ENCODE assay signal across 25 mouse cellular contexts in the genomic region with DNA sequence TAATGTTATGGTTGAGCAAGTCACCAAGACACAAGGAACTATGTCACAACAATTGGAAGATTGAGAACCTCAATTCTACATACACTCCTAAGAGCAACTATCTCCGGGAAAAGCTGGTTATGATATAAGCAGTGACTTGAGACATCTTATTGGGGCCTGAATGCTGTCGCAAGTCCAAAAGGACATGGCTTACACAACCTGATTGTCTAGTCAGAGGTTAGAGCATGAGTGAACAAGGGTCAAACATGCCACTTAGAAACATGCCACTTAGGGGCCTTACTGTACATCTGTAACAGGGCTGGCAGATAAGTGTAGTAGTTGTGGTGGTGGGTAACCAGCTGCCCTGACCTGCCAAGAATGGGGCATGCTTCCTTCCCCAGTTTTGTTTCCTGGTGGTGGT.
DNase-seq lines count a peak whose midpoint lies in the region; ATAC-seq and TF ChIP-seq lines count a peak whose summit lies in the region.
"Had no signal": no experiment of that assay in that cellular context is flagged by ENCODE, and none has a peak within 500 bp of the region (broad histone marks: within the 10 kb centered on the region; RNA-seq: fewer than 3 reads in every experiment).

No protein-coding gene starts in this region.

- H3K36me3 ChIP-seq in midbrain, embryonic 11.5 days (ENCODE audit: control insufficient read depth, insufficient read depth, low read length): no peaks in the 10 kb centered on the region
- H3K36me3 ChIP-seq in midbrain, embryonic 10.5 days: no peaks in the 10 kb centered on the region
- no peaks in the 10 kb centered on the region for H3K36me3 ChIP-seq in intestine, postnatal 0 days (ENCODE audit: control insufficient read depth, insufficient read depth)
- H3K36me3 ChIP-seq: embryonic facial prominence, embryonic 10.5 days; embryonic facial prominence, embryonic 12.5 days; forebrain, embryonic 15.5 days; G1E had no signal

- no peaks in the 10 kb centered on the region for H3K9me3 ChIP-seq in midbrain, embryonic 11.5 days (ENCODE audit: control insufficient read depth, low read length)
- H3K9me3 ChIP-seq in midbrain, embryonic 10.5 days (replicated peaks): no peaks in the 10 kb centered on the region
- H3K9me3 ChIP-seq in intestine, postnatal 0 days (ENCODE audit: control insufficient read depth): no peaks in the 10 kb centered on the region
- H3K9me3 ChIP-seq: embryonic facial prominence, embryonic 10.5 days; embryonic facial prominence, embryonic 12.5 days; forebrain, embryonic 13.5 days; forebrain, embryonic 15.5 days had no signal

- intact Hi-C loops in heart, postnatal 10 days (cut with DNase I): no loop called here

- H3K4me1 ChIP-seq in midbrain, embryonic 11.5 days (ENCODE audit: control insufficient read depth, insufficient read depth, low read length): no peaks in the 10 kb centered on the region
- H3K4me1 ChIP-seq in midbrain, embryonic 10.5 days: no peaks in the 10 kb centered on the region
- H3K4me1 ChIP-seq in intestine, postnatal 0 days (replicated peaks; ENCODE audit: control insufficient read depth, insufficient read depth, low read length): no peaks in the 10 kb centered on the region; the same call in 1 of the 2 replicates
- H3K4me1 ChIP-seq: embryonic facial prominence, embryonic 10.5 days; forebrain, embryonic 13.5 days had no signal

- H3K27me3 ChIP-seq in midbrain, embryonic 11.5 days (ENCODE audit: control insufficient read depth, insufficient read depth, low read length): no peaks in the 10 kb centered on the region
- no peaks in the 10 kb centered on the region for H3K27me3 ChIP-seq in midbrain, embryonic 10.5 days (ENCODE audit: low read depth, poor library complexity, severe bottlenecking)
- no peaks in the 10 kb centered on the region for H3K27me3 ChIP-seq in intestine, postnatal 0 days (replicated peaks; ENCODE audit: control insufficient read depth, insufficient read depth, low read length)
- H3K27me3 ChIP-seq: CH12.LX; embryonic facial prominence, embryonic 12.5 days; forebrain, embryonic 13.5 days; forebrain, embryonic 15.5 days; Patski had no signal

- no peak overlapping the region for H3K27ac ChIP-seq in midbrain, embryonic 11.5 days (ENCODE audit: low read depth, low read length)
- no peak overlapping the region for H3K27ac ChIP-seq in midbrain, embryonic 10.5 days (replicated peaks)
- H3K27ac ChIP-seq in intestine, postnatal 0 days (ENCODE audit: low read depth, low read length): no peak overlapping the region
- H3K27ac ChIP-seq: embryonic facial prominence, embryonic 10.5 days; embryonic facial prominence, embryonic 12.5 days; forebrain, embryonic 13.5 days; forebrain, embryonic 15.5 days had no signal

- no peak overlapping the region for H3K4me3 ChIP-seq in midbrain, embryonic 11.5 days (ENCODE audit: low read depth, low read length)
- H3K4me3 ChIP-seq in midbrain, embryonic 10.5 days: no peak overlapping the region
- H3K4me3 ChIP-seq in intestine, postnatal 0 days (ENCODE audit: low read depth, low read length): no peak overlapping the region
- H3K4me3 ChIP-seq: embryonic facial prominence, embryonic 10.5 days; embryonic facial prominence, embryonic 12.5 days; forebrain, embryonic 13.5 days; forebrain, embryonic 15.5 days had no signal

- no peak for ATAC-seq in midbrain, embryonic 11.5 days (ENCODE audit: low FRiP score)
- ATAC-seq in intestine, postnatal 0 days: peak; percentile 70
- ATAC-seq: activated CD4-positive, CD25-positive, alpha-beta regulatory T cell, adult 4 months; CD4-positive, CD25-positive, alpha-beta regulatory T cell, adult 4 months; forebrain, embryonic 13.5 days; forebrain, embryonic 15.5 days; Patski had no signal

- H3K9ac ChIP-seq in midbrain, embryonic 11.5 days (ENCODE audit: low read length): no peak overlapping the region
- no peak overlapping the region for H3K9ac ChIP-seq in intestine, postnatal 0 days (ENCODE audit: low read depth, low read length)
- H3K9ac ChIP-seq: embryonic facial prominence, embryonic 12.5 days; forebrain, embryonic 13.5 days; forebrain, embryonic 15.5 days had no signal

- peak; percentile 75 for DNase-seq in heart, adult 11 months
- DNase-seq in heart, postnatal 10 days: no peak
- peak; percentile 17 for DNase-seq in midbrain, embryonic 11.5 days (ENCODE audit: low spot score, missing footprints)
- DNase-seq in midbrain, embryonic 10.5 days (ENCODE audit: low spot score): no peak
- DNase-seq in cerebellum, postnatal 10 days: no peak
- DNase-seq in layer of hippocampus, postnatal 10 days (ENCODE audit: low spot score in 2 of 2): no peak
- DNase-seq: adrenal gland, adult 2 months; adrenal gland, postnatal 10 days; adrenal gland, postnatal 25 days; B cell, adult 2 months; cerebellum, adult 11 months; cerebellum, adult 18-20 months; cerebellum, adult 8-10 months; cerebellum, adult 9-11 months; cerebellum, postnatal 25 days had no signal

- WGBS in midbrain, embryonic 11.5 days: 89% methylated on average over 2 of the region's 2 CpGs
- 90% methylated on average over 2 of the region's 2 CpGs for WGBS in midbrain, embryonic 10.5 days
- WGBS in intestine, postnatal 0 days: 50% methylated on average over 2 of the region's 2 CpGs

- TF ChIP-seq CTCF in intestine, postnatal 0 days (IDR thresholded peaks at IDR 0.05; ENCODE audit: low read depth): no peak

- no peak overlapping the region for H3K4me2 ChIP-seq in midbrain, embryonic 11.5 days
- no peak overlapping the region for H3K4me2 ChIP-seq in intestine, postnatal 0 days (replicated peaks; ENCODE audit: low read depth)
- H3K4me2 ChIP-seq: embryonic facial prominence, embryonic 12.5 days; forebrain, embryonic 13.5 days; forebrain, embryonic 15.5 days had no signal

Comparison
In these comparisons a context has a peak if more than half of its experiments do, and no peak if none do; other contexts are left out.
1. DNase-seq: peak in heart, adult 11 months (single experiment) and midbrain, embryonic 11.5 days (single experiment); none in heart, postnatal 10 days (0 of 2), midbrain, embryonic 10.5 days (single experiment), cerebellum, postnatal 10 days (0 of 2) and layer of hippocampus, postnatal 10 days (0 of 2).